Mouse (Mus musculus) urinary bladder, postnatal 14 days (tissue): Measurements from ENCODE around the gene Rpl13a.
A peak's percentile ranks its signal among the peaks of the same experiment; 100 is the strongest.
"Not testable (repeated sequence)": the region's sequence is repeated elsewhere in the genome, so short reads cannot be mapped to it uniquely, and the experiment has no call there.

ENCODE experiments used
- DNase-seq: peaks from one replicate; pipeline ENCODE4 v3.0.0; 2021; ENCODE audit warnings: low spot score

The Rpl13a gene

DNA sequence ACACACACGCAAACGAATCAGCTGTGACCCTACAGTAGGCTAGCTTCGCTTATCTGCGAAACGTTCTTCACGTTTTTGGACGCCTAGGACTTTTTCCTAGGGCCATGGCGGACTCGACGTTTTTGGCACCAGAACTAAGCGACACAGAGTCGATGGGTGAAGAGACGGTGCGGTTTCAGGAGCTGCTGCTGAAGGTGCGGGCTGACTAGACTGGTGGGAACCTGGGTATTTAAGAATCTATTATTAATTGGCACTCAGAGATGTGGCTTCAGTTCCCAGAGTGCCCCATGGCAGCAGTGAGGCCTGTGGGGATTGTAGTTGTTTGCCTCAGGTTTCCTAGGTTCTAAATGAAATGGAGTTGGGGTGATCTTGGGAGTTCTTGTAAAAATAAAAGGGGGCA, 27.6 kb upstream of the Rpl13a start:
- DNase-seq: no peak

DNA sequence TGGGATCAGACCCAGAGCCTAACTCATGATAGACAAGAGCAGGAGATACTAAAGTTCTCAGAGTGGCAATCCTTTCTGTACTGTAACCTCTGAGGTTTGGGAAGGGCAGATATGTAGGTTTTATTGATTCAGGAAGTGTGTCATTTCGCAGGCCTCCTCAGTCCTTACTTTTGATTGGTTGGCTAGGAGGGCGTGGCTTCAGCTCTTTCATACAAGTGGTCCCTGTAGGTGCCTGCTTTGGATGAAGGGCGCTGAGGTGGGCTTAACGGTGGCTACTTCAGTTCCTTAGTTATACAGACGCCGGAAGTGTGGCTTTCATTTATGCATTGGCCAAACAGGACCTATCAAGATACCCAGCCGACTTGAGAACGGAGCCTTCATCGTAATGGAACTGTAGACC, 27.0 kb upstream of the Rpl13a start:
- DNase-seq: no peak

GRCm38 (mm10) chr7:45154993-45155514, 26.5 kb upstream of the Rpl13a start:
- DNase-seq: peak; percentile 65

DNA sequence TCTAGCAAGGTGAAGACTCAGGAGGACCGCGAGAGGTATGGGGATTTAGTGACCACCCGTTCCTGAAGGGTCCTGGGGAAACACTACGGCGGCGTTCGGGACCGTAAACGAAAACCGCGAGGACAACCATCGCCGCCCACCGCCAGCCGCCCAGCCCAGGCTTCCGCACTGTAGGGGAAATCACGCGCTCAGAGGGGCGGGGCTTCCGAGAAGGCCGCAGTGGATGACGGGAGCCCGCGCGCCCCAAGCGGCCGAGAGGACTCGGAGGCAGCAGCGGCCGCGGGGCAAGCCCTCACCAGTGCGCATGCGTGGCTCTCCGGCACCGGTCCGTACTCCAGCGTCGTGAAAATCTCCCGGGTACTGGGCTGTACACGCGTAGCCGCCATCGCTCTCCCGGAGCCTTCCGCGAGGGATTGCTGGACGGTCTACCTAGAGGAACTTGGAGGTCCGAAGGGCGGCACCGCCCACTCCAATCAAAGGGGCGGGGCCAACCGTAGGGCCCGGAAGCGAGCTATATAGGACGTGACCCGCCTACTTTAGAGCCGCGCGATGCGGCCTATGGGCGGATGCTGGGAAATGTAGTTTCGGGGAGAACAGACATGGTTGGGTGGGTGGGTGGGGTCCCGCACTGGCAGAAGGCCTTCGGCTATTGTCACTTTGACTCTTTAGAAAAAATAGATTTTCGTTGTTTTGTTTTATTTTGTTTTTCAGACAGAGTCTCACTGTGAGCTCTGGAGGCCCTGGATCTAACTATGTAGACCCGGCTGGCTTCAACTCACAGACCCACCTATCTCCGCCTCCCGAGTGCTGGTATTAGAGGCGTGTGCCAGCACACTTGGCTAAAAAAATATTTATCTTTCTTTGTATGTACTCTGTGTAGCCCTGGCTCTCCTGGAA, 25.8 kb upstream of the Rpl13a start, which contains the start of the genes Pih1d1 and Aldh16a1:
TSS of gene Pih1d1 (plus strand) at position 208 of the 897 bp plus-strand sequence.
TSS of gene Aldh16a1 (minus strand) at position 489 of the 897 bp plus-strand sequence.
- peak; percentile 98 for DNase-seq

GRCm38 (mm10) chr7:45153586-45153985, 25.0 kb upstream of the Rpl13a start:
- DNase-seq: no peak

- not testable (repeated sequence) for DNase-seq
Measured at GRCm38 (mm10) chr7:45153052-45153451, 24.5 kb upstream of the Rpl13a start.

- peak; percentile 26 for DNase-seq
Measured at GRCm38 (mm10) chr7:45151303-45151702, 22.7 kb upstream of the Rpl13a start.

- DNase-seq: no peak
Measured at GRCm38 (mm10) chr7:45150321-45150720, 21.8 kb upstream of the Rpl13a start.

GRCm38 (mm10) chr7:45149545-45149944, 21.0 kb upstream of the Rpl13a start:
- peak; percentile 46 for DNase-seq

- DNase-seq: no peak
Measured at GRCm38 (mm10) chr7:45148534-45149098, 20.1 kb upstream of the Rpl13a start.

DNA sequence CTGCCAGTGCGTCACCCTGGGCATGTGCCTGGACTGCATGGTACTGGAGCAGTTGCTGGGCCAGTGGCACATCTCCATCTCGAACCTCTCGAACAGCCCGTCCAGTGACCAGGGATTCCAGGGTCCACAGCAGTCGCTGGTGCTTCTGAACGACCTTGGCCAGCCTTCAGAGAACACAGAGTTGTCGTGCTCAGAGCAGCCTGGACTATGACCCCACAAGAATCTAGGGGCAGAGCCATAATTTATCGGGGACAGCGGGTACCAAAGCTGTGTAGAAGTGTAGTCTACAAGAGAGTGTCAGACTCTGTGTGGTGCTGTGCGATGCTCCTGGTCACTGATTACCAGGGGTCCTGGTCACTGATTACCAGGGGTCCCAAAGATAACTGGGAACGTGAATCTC, 19.3 kb upstream of the Rpl13a start:
- no peak for DNase-seq

- DNase-seq: no peak
Measured at GRCm38 (mm10) chr7:45147267-45147666, 18.7 kb upstream of the Rpl13a start.

- DNase-seq: no peak
Measured at GRCm38 (mm10) chr7:45145460-45145859, 16.9 kb upstream of the Rpl13a start.

DNA sequence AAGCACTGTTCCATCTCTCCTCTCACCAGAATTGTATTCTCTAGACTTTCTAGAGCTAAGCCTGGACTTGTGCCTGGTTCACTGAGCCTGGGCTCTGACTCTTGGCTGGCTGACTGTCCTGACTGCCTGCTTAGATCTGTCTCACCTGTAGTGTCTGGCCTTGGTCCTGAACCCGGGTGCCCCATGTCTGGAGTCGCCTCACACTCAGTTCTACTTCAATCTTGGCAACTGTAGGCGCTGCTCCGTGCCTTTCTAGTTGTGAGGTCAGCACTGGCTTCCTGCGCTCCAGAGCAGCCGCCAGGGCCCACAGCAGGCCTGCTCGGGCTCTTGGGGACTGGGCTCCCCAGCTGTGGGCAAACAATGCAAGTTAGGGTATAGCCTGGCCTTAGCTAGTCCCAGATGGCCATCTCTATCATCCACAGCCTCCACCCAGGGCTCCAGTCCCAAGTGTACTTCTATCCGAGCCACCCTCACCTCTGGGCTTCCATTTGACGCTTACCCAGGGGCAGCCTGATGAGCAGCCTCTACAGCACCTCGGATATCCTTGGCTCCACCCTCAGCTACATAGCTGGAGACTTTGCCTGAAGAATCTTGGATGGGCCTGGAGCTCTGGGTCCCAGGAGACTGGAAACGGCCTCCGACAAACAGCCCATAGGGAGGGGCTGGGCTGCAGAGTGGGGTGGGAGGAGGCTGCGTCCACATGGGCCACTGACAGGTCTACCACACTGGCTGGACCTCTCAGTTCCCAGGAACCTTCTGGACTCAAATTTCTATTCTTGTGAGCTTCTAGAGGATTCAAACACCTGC, 16.0 kb upstream of the Rpl13a start:
- no peak for DNase-seq

- no peak for DNase-seq
Measured at GRCm38 (mm10) chr7:45141914-45142313, 13.4 kb upstream of the Rpl13a start.

- DNase-seq: no peak
Measured at GRCm38 (mm10) chr7:45141319-45141718, 12.8 kb upstream of the Rpl13a start.

DNA sequence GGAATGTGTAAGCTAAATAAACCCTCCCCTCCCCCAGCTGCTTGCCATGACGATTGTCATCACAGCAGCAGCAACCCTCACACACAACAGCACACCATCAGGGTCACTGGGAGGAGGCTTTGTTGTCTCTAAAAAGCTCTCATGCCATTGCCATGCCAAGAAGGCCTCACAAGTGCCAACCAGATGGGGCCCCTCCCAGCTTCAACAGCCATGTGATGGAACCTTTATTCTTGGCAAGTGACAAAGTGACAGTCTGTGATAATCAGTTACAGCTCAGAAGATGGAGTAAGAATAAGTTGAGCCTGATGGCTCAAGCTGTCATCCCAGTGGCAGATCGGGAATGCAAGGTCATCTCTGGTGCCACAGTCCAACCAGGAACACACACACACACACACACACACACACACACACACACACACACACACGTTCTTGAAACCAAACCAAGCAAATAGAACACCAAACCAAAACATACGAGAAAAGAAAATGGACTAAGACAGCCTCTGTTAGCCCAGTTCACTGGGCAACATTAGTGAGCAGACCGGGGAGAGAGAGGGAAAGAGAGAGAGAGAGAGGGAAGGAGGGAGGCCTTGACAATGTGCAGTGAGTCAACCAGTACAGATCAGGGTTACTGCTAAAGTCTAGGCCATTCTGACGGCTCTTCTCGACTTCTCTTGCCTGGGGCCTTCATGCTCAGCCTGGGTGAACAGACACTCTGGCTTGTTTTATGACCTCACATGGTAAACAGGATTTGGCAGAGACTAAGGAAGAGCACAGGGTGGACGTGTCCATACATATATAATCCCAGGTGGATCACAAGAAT, 11.6 kb upstream of the Rpl13a start:
- DNase-seq: no peak

GRCm38 (mm10) chr7:45138403-45138802, 9.8 kb upstream of the Rpl13a start:
- no peak for DNase-seq

DNA sequence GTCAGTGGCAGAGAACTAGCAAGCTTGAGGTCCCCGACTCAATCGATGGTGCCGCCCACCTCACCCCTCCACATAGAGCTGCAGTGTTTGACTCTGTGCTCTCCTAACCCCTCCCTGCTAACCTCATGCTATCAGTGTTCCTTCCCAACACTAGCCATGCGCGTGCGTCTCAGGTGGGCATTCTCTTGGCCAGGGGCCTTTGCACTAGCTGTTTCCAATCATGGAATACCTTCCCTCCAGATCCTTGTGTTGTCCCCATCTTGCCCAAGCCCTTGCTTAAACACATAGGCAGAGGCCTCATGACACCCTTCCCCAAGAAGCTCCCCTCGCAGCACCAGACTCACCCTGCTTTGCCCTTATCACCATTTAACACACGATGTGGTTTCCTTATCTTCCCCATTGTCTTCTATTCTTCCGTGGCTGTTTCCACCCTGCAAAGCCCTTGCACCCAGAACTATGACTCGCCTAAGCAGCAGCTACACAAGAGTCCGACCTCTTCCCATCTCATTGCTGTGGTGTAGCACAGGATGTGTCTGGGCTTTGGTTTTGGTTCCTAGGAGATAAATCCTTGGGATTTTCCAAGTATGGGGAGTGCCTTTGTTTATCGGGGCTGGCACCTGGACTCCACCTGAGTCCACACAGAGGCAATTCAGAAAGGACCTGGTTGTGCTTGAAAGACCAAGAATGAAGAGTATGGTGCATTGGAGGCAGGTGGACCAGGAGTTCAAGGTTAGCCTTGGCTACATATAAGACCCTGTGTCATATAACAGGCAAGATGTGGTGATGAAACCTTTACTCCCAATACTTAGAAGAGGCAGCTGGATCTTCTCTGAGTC, 8.8 kb upstream of the Rpl13a start:
- DNase-seq: no peak

GRCm38 (mm10) chr7:45135993-45136567, 7.5 kb upstream of the Rpl13a start, which contains the start of the genes Gm45713 and Flt3l:
TSS of gene Gm45713 (minus strand) at chr7:45136231.
TSS of gene Flt3l (minus strand) at chr7:45136432.
- DNase-seq: peak; percentile 93
